Mouse (Mus musculus) liver, embryonic 15.5 days (tissue): ENCODE data around the gene Hoxa13. TPM values are rescaled to one million over a fixed set of nuclear protein-coding genes. Genes with fewer than 3 reads are reported as not detected.

Experiments used
- ATAC-seq: fragments of 200-750 bp; cut with Nextera tagmentation; 2 replicates; pipeline ENCODE4 v1.8.0; 2017; ENCODE audit warnings: moderate number of reproducible peaks, mild to moderate bottlenecking, moderate library complexity; ENCODE audit not compliant: insufficient read depth
- H3K27ac ChIP-seq: fragments of 300-500 bp; sonication (generic); replicated peaks from 2 replicates; pipeline ENCODE4 v1.5.1; 2015; ENCODE audit warnings: mild to moderate bottlenecking, inconsistent platforms
- H3K27me3 ChIP-seq: fragments of 300-500 bp; sonication (generic); 2 replicates; pipeline ENCODE4 v1.6.1; 2015; ENCODE audit warnings: mild to moderate bottlenecking, inconsistent platforms
- H3K36me3 ChIP-seq: fragments of 300-500 bp; sonication (generic); replicated peaks from 2 replicates; pipeline ENCODE4 v1.6.1; 2015; ENCODE audit warnings: moderate library complexity, mild to moderate bottlenecking, inconsistent platforms
- H3K4me1 ChIP-seq: fragments of 300-500 bp; sonication (generic); replicated peaks from 2 replicates; pipeline ENCODE4 v1.6.1; 2015; ENCODE audit warnings: inconsistent platforms
- H3K4me2 ChIP-seq: fragments of 300-500 bp; sonication (generic); 2 replicates; pipeline ENCODE4 v1.6.1; 2015; ENCODE audit warnings: moderate library complexity, mild to moderate bottlenecking, inconsistent platforms
- H3K4me3 ChIP-seq: fragments of 300-500 bp; sonication (generic); replicated peaks from 2 replicates; pipeline ENCODE4 v1.5.1; 2015; ENCODE audit warnings: mild to moderate bottlenecking, inconsistent platforms
- H3K9ac ChIP-seq: fragments of 300-500 bp; sonication (generic); 2 replicates; pipeline ENCODE4 v1.6.1; 2015; ENCODE audit warnings: moderate library complexity, mild to moderate bottlenecking, inconsistent platforms
- H3K9me3 ChIP-seq: fragments of 300-500 bp; sonication (generic); replicated peaks from 2 replicates; pipeline ENCODE4 v1.6.1; 2016; ENCODE audit warnings: inconsistent platforms
- WGBS: fragments of 180-500 bp; shearing (Covaris S2); methylation state at CpG from one replicate; pipeline ENCODE4 v1.1.7; 2015; ENCODE audit warnings: mixed read lengths; ENCODE audit not compliant: insufficient replicate concordance; 5-methylcytosine and 5-hydroxymethylcytosine counted together
- polyA plus RNA-seq: library from polyadenylated mRNA; unstranded; fragments of >200 nt; fragmentation: Nextera tagmentation; extraction: Ambion mirVana; gene quantifications from 2 replicates; pipeline ENCODE4 v1.2.1, GENCODE M21; 2015

Hoxa13 gene
- polyA plus RNA-seq, 1 experiment from 2014 or later: not detected

DNA sequence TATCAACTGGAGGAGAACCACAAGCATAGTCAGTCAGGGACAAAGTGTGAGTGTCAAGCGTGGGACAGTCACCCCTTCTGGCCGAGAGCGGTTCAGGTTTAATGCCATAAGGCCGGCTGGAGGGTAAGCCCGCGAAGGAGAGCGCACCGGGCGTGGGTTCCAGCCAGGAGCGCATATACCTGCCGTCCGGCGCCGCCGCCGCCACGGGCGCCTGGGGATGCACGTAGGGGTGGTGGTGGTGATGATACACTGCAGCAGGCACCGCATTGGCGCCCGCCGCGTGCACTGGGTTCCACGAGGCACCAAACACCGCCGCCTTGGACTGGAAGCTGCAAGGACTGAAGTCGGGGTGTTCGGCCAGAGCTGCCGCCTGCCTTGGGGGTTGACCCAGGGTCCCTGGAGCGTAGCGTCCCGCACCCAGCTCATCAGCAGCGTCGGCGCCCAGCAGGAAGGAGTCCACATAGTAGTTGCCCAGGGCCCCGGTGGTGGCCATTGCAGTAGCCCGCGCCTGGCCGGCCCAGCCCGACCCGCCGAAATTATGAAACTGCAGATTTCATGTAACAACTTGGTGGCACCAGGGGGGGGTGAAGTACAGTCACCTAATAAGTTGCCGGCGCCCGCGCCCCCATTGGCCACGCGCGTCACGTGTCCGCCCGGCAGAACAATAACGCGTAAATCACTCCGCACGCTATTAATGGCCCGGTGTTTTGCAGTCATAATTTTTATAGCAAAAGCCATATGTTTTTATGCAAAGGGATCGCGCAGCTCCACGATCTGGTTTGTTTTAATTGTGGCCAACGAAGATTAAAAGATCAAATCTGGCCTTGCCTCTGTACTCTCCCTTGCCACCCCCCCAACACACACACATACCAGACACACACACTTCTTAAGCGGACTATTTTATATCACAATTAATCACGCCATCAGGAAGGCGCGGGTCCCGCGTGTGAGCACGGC is 34.8 kb downstream of the Hoxa13 start:
- no peak for ATAC-seq
- Histone ChIP-seq H3K4me2 (peak overlapping the region; percentile 29), H3K27me3 (peaks cover 99% of the 10 kb centered on the region), H3K36me3 (no peaks in the 10 kb centered on the region), H3K9ac (no peak overlapping the region), H3K4me3 (peak overlapping the region; percentile 15; the same call in 1 of the 2 replicates), H3K9me3 (no peaks in the 10 kb centered on the region), H3K27ac (no peak overlapping the region), H3K4me1 (0 out of 2 replicates have a peak, but pooled peaks cover 11% of the 10 kb centered on the region)
- WGBS: under 1% methylated on average over 69 of the region's 69 CpGs

DNA sequence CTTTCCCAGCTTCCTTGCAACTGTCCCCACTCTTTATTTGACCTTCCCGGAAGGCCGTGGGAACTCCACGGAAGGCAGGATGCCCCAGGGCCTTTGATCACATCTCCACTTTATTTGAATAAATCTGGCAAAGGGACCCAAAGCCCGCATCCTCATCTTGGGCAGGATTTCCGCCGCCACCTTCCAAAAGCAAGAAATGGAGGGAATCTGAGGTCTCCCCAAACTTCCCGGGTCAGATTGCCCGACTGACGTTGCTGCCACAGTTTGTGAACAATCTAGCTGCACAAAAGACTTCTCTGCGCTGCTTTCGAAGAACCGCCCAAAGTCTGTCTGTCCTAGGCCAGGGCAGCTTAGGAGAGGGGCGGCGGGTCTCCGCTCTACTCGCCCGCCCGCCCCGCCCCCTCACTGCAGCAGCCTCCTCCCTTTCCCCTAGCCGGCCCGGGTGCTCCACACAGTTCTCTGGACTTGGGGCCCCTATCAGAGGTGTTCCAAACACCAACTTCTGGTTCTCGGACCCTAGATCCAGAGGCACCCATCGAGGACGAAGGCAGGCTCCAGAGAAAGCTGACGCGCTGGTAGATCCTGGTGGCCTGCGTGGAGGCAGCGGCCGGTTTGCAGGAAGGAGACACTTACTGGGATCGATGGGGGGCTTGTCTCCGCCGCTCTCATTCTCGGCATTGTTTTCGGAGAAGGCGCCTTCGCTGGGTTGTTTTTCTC is 35.6 kb downstream of the Hoxa13 start:
- peaks cover 99% of the 10 kb centered on the region for H3K27me3 ChIP-seq
- 0 out of 2 replicates have a peak overlapping the region, but pooled peaks have one; percentile 15 for H3K4me3 ChIP-seq
- ATAC-seq: no peak
- H3K36me3 ChIP-seq: no peaks in the 10 kb centered on the region
- H3K27ac ChIP-seq: no peak overlapping the region
- no peak overlapping the region for H3K9ac ChIP-seq
- under 1% methylated on average over 36 of the region's 36 CpGs for WGBS
- peak overlapping the region; percentile 29 for H3K4me2 ChIP-seq
- 0 out of 2 replicates have a peak, but pooled peaks cover 11% of the 10 kb centered on the region for H3K4me1 ChIP-seq
- H3K9me3 ChIP-seq: no peaks in the 10 kb centered on the region

GRCm38 (mm10) chr6:52223939-52224760 is 36.5 kb downstream of the Hoxa13 start:
- WGBS: 6% methylated on average over 24 of the region's 24 CpGs
- Histone ChIP-seq H3K27me3 (peaks cover 99% of the 10 kb centered on the region), H3K9ac (no peak overlapping the region), H3K4me3 (no peak overlapping the region), H3K9me3 (no peaks in the 10 kb centered on the region), H3K4me1 (0 out of 2 replicates have a peak, but pooled peaks cover 11% of the 10 kb centered on the region), H3K4me2 (peak overlapping the region; percentile 6; the same call in 1 of the 2 replicates), H3K27ac (no peak overlapping the region), H3K36me3 (no peaks in the 10 kb centered on the region)
- ATAC-seq: no peak

- Histone ChIP-seq H3K4me3 (no peak overlapping the region), H3K36me3 (no peaks in the 10 kb centered on the region), H3K4me2 (no peak overlapping the region), H3K27me3 (peaks cover 100% of the 10 kb centered on the region), H3K4me1 (0 out of 2 replicates have a peak, but pooled peaks cover 11% of the 10 kb centered on the region), H3K9ac (no peak overlapping the region), H3K27ac (no peak overlapping the region), H3K9me3 (no peaks in the 10 kb centered on the region)
- no peak for ATAC-seq
- WGBS: 28% methylated on average over 13 of the region's 13 CpGs
These were observed 38.0 kb downstream of the Hoxa13 start for GRCm38 (mm10) chr6:52222729-52223128.

DNA sequence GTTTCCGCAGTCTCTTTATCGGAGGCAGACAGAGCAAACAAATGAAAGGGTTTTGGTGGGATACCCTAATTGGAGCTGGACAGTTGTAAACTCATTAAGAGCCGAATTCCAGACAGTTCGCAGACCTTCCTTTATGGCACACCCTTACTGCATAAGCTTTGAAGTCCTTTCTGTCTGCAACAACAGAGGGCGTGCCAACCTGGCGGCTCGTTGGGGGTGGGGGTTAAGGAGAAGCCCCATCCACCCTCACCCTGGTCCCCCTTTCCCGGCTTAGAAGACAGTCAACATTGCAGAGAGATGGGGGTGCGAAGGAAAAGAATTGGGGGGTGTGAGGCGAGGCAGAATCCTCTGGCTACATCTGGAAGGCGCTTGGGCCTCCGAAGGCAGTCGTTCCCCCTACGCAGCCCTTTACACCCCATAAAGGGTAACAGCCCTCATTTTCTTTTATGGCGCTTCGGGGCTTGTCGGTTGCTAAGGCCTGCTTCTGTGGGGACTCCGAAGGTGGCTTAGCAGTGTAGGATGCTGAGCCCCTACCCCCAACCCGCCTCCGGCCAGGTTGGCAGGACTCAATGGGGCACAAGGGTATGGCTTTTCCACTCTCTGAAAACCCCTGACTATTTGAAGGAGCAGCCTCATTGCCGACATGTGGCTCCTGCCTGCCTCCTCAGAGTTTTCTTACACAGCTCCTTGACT is 38.5 kb downstream of the Hoxa13 start:
- Histone ChIP-seq H3K27me3 (peaks cover 100% of the 10 kb centered on the region), H3K27ac (no peak overlapping the region), H3K4me1 (peaks cover 14% of the 10 kb centered on the region; the same call in 1 of the 2 replicates), H3K9ac (no peak overlapping the region), H3K36me3 (no peaks in the 10 kb centered on the region), H3K4me2 (peak overlapping the region; percentile 69), H3K9me3 (no peaks in the 10 kb centered on the region), H3K4me3 (peak overlapping the region; percentile 51)
- WGBS: 13% methylated on average over 21 of the region's 21 CpGs
- no peak for ATAC-seq

DNA sequence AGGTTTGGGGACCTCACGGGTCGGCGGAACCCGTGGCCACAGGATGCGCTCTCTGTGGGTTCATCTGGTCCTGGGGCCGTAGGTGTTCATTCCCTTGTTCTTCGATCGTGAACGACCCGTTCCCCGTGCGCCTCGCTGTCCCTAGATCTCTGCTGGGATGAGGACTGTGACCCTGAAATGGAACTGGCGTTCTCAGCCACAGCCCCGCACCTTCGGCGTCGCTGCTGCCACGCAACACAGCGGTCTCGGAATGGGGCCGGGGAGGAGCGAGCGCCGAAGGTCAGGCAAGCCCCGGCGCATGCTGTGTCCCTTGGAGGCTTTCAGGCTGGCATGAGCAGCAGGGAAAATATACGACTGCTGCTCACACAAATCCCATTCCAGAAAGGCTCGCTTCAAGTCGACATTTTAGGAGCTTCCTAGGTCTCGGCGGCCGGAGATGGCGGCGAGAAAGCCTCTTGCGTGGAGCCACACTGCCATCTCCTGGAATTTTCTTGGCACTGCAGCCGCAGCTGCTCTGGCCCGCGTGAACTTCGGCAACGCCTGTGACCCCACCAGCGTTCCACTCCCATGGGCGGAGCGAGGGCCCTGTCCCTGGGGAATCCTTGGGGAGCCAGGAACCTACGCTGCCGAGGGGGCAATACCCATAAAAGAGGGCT is 39.2 kb downstream of the Hoxa13 start, which contains the start of gene Hoxa7:
Hoxa7 (minus strand) TSS at position 518 of the 656 bp plus-strand sequence.
- WGBS: under 1% methylated on average over 46 of the region's 46 CpGs
- H3K27ac ChIP-seq: no peak within 1 kb of the TSS
- peak within 1 kb of the TSS; percentile 69 for H3K4me2 ChIP-seq
- H3K27me3 ChIP-seq: peaks cover 100% of the 10 kb centered on the region
- no peaks in the 10 kb centered on the region for H3K36me3 ChIP-seq
- no peaks in the 10 kb centered on the region for H3K9me3 ChIP-seq
- H3K9ac ChIP-seq: no peak within 1 kb of the TSS
- H3K4me1 ChIP-seq: peaks cover 19% of the 10 kb centered on the region; the same call in 1 of the 2 replicates
- H3K4me3 ChIP-seq: peak within 1 kb of the TSS; percentile 51
- no peak for ATAC-seq

- peak overlapping the region; percentile 69 for H3K4me2 ChIP-seq
- no peaks in the 10 kb centered on the region for H3K9me3 ChIP-seq
- H3K36me3 ChIP-seq: no peaks in the 10 kb centered on the region
- ATAC-seq: no peak
- peak overlapping the region; percentile 51 for H3K4me3 ChIP-seq
- H3K27ac ChIP-seq: no peak overlapping the region
- H3K27me3 ChIP-seq: peaks cover 100% of the 10 kb centered on the region
- WGBS: 4% methylated on average over 12 of the region's 12 CpGs
- H3K9ac ChIP-seq: no peak overlapping the region
- H3K4me1 ChIP-seq: peaks cover 19% of the 10 kb centered on the region; the same call in 1 of the 2 replicates
These were observed 39.8 kb downstream of the Hoxa13 start for GRCm38 (mm10) chr6:52220865-52221310.

DNA sequence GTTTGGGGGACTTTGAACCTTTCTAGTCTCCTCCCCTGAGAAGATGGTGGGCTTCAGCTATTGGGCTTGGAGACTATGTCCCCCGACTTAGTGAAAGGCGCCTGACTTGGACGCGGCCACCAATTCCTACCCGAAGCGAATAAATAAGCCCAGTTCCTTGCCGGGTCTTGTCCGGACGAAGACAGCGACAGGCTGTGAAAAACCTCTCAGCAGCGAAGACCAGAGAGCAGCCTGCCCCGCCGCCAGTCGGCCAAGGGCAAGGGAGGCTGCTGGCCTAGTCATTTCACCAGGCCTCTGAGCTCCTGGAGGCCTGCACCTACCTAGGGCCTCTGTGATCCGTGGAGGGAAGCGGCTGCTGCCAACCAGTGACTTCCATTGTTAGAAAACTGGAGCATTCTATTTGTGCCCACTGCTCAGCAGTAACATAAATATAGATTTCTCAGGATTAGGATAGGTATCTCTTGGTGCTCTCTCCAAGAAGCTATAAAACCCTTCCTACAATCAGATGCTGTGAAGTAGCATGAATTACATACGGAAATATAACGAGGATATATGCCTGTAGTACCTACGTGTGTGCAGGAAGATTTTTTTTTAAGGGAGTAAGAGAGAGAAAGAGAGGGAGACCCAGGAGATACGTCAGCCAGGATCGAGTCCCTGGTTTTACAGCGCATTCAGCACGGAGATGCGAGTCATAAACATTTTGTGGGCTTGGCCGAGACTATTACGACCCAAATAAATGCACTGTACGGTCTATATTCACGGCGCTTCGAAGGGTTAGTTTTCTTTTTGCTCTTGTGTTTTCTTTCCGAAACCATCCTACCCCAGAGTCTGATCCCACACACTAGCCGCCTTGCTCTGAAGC is 40.4 kb downstream of the Hoxa13 start:
- Histone ChIP-seq H3K27ac (no peak overlapping the region), H3K9me3 (no peaks in the 10 kb centered on the region), H3K4me2 (no peak overlapping the region), H3K27me3 (peaks cover 100% of the 10 kb centered on the region), H3K9ac (no peak overlapping the region), H3K4me1 (peaks cover 19% of the 10 kb centered on the region; the same call in 1 of the 2 replicates), H3K4me3 (no peak overlapping the region), H3K36me3 (no peaks in the 10 kb centered on the region)
- WGBS: 30% methylated on average over 32 of the region's 32 CpGs
- ATAC-seq: no peak
